Mouse (Mus musculus): ENCODE data around the gene Cd52.

- TF ChIP-seq CTCF (IDR thresholded peaks at IDR 0.05; ENCODE audit: low read depth) (no peak), EP300 (IDR thresholded peaks at IDR 0.05; ENCODE audit: low read depth) (no peak)
Observed at GRCm38 (mm10) chr4:134120916-134121315, 26.0 kb upstream of the Cd52 start.

Data from liver, postnatal 0 days (tissue).